Mouse (Mus musculus) kidney, postnatal 0 days (tissue): ENCODE data around the gene Tex2. TPM values are rescaled to one million over a fixed set of nuclear protein-coding genes. Genes with fewer than 3 reads are reported as not detected.

Experiments used
- ATAC-seq: fragments of 200-750 bp; cut with Nextera tagmentation; replicated peaks from 2 replicates; pipeline ENCODE4 v1.8.0; 2017; ENCODE audit warnings: low read depth, moderate number of reproducible peaks, moderate TSS enrichment, moderate library complexity; ENCODE audit not compliant: low FRiP score
- DNase-seq: peaks from one replicate; pipeline ENCODE4 v3.0.0-alpha.2; 2016; ENCODE audit warnings: low spot score
- H3K27ac ChIP-seq: fragments of 300-500 bp; sonication (generic); 2 replicates; pipeline ENCODE4 v1.5.1; 2014; ENCODE audit warnings: mild to moderate bottlenecking
- H3K27me3 ChIP-seq: fragments of 300-500 bp; sonication (generic); 2 replicates; pipeline ENCODE4 v1.6.1; 2014; ENCODE audit warnings: low read length, mixed read lengths; ENCODE audit not compliant: insufficient read depth
- H3K36me3 ChIP-seq: fragments of 300-500 bp; sonication (generic); 2 replicates; pipeline ENCODE4 v1.6.1; 2014; ENCODE audit warnings: low read length, mixed read lengths; ENCODE audit not compliant: insufficient read depth
- H3K4me1 ChIP-seq: fragments of 300-500 bp; sonication (generic); replicated peaks from 2 replicates; pipeline ENCODE4 v1.6.1; 2014; ENCODE audit warnings: antibody characterized with exemption, low read length, mixed read lengths; ENCODE audit not compliant: insufficient read depth
- H3K4me2 ChIP-seq: fragments of 300-500 bp; sonication (generic); 2 replicates; pipeline ENCODE4 v1.6.1; 2014; ENCODE audit warnings: mild to moderate bottlenecking, low read length, moderate library complexity, mixed read lengths
- H3K4me3 ChIP-seq: fragments of 300-500 bp; sonication (generic); replicated peaks from 2 replicates; pipeline ENCODE4 v1.5.1; 2014; ENCODE audit warnings: low read depth, low read length
- H3K9ac ChIP-seq: fragments of 300-500 bp; sonication (generic); 2 replicates; pipeline ENCODE4 v1.6.1; 2014; ENCODE audit warnings: low read depth, low read length
- H3K9me3 ChIP-seq: fragments of 300-500 bp; sonication (generic); replicated peaks from 2 replicates; pipeline ENCODE4 v1.6.1; 2016; ENCODE audit warnings: low read length, inconsistent platforms, mixed read lengths
- CTCF ChIP-seq: IDR thresholded peaks from 2 replicates; pipeline ENCODE4 v1.5.1; 2016; ENCODE audit warnings: antibody characterized with exemption, low read depth, mild to moderate bottlenecking, moderate library complexity
- WGBS: fragments of 180-500 bp; shearing (Covaris S2); extraction: QIAGEN DNeasy Blood & Tissue Kit; methylation state at CpG from one replicate; pipeline ENCODE4 v1.1.7; 2014; 5-methylcytosine and 5-hydroxymethylcytosine counted together
- polyA plus RNA-seq: library from polyadenylated mRNA; unstranded; fragments of >200 nt; fragmentation: Nextera tagmentation; extraction: Ambion mirVana; gene quantifications from 2 replicates; pipeline ENCODE4 v1.2.1, GENCODE M21; 2015

The Tex2 gene
- polyA plus RNA-seq, 1 experiment from 2014 or later: 8.4 TPM

- no peaks in the 10 kb centered on the region for H3K36me3 ChIP-seq
- no peak overlapping the region for H3K4me3 ChIP-seq
- no peak overlapping the region for H3K27ac ChIP-seq
- DNase-seq (peak; percentile 87), ATAC-seq (no peak)
- WGBS: 23% methylated on average over 13 of the region's 13 CpGs
- TF ChIP-seq CTCF: peak; percentile 92
- no peak overlapping the region for H3K9ac ChIP-seq
- H3K4me1 ChIP-seq: no peaks in the 10 kb centered on the region
- H3K9me3 ChIP-seq: no peaks in the 10 kb centered on the region
- no peak overlapping the region for H3K4me2 ChIP-seq
- H3K27me3 ChIP-seq: no peaks in the 10 kb centered on the region
Observed at GRCm38 (mm10) chr11:106648347-106648746, 35.1 kb upstream of the Tex2 start.

- Histone ChIP-seq H3K27me3 (no peaks in the 10 kb centered on the region), H3K4me3 (no peak overlapping the region), H3K4me1 (peaks cover 8% of the 10 kb centered on the region), H3K9ac (no peak overlapping the region), H3K9me3 (no peaks in the 10 kb centered on the region), H3K36me3 (no peaks in the 10 kb centered on the region), H3K4me2 (no peak overlapping the region), H3K27ac (no peak overlapping the region)
- TF ChIP-seq CTCF: no peak
- WGBS: 83% methylated on average over 8 of the region's 8 CpGs
- no peak for DNase-seq
- no peak for ATAC-seq
Observed at GRCm38 (mm10) chr11:106642966-106643637, 29.9 kb upstream of the Tex2 start.

GRCm38 (mm10) chr11:106641580-106641979 lies 28.4 kb upstream of the Tex2 start:
- no peak for ATAC-seq
- H3K9ac ChIP-seq: no peak overlapping the region
- H3K36me3 ChIP-seq: no peaks in the 10 kb centered on the region
- H3K4me3 ChIP-seq: no peak overlapping the region
- peaks cover 14% of the 10 kb centered on the region for H3K4me1 ChIP-seq
- H3K27ac ChIP-seq: no peak overlapping the region
- H3K4me2 ChIP-seq: no peak overlapping the region
- no peaks in the 10 kb centered on the region for H3K9me3 ChIP-seq
- 68% methylated on average over 1 of the region's 1 CpGs for WGBS
- no peak for DNase-seq
- TF ChIP-seq CTCF: no peak
- no peaks in the 10 kb centered on the region for H3K27me3 ChIP-seq

GRCm38 (mm10) chr11:106640059-106640458 lies 26.8 kb upstream of the Tex2 start:
- H3K36me3 ChIP-seq: no peaks in the 10 kb centered on the region
- DNase-seq: peak; percentile 54
- TF ChIP-seq CTCF: no peak
- H3K9me3 ChIP-seq: no peaks in the 10 kb centered on the region
- WGBS: 16% methylated on average over 7 of the region's 9 CpGs
- H3K9ac ChIP-seq: no peak overlapping the region
- peaks cover 14% of the 10 kb centered on the region for H3K4me1 ChIP-seq
- no peaks in the 10 kb centered on the region for H3K27me3 ChIP-seq
- no peak for ATAC-seq
- no peak overlapping the region for H3K27ac ChIP-seq
- no peak overlapping the region for H3K4me3 ChIP-seq
- no peak overlapping the region for H3K4me2 ChIP-seq

GRCm38 (mm10) chr11:106639356-106639692 lies 26.1 kb upstream of the Tex2 start:
- H3K4me3 ChIP-seq: no peak overlapping the region
- H3K27me3 ChIP-seq: no peaks in the 10 kb centered on the region
- H3K4me1 ChIP-seq: peaks cover 14% of the 10 kb centered on the region
- no peak for TF ChIP-seq CTCF
- H3K9me3 ChIP-seq: no peaks in the 10 kb centered on the region
- H3K27ac ChIP-seq: no peak overlapping the region
- H3K9ac ChIP-seq: no peak overlapping the region
- 29% methylated on average over 5 of the region's 5 CpGs for WGBS
- no peaks in the 10 kb centered on the region for H3K36me3 ChIP-seq
- no peak overlapping the region for H3K4me2 ChIP-seq
- no peak for DNase-seq
- ATAC-seq: no peak

- H3K9me3 ChIP-seq: no peaks in the 10 kb centered on the region
- H3K4me3 ChIP-seq: no peak overlapping the region
- no peak for DNase-seq
- WGBS: 51% methylated on average over 9 of the region's 9 CpGs
- no peaks in the 10 kb centered on the region for H3K36me3 ChIP-seq
- no peak overlapping the region for H3K27ac ChIP-seq
- no peaks in the 10 kb centered on the region for H3K27me3 ChIP-seq
- TF ChIP-seq CTCF: no peak
- H3K4me1 ChIP-seq: peaks cover 14% of the 10 kb centered on the region
- H3K4me2 ChIP-seq: no peak overlapping the region
- H3K9ac ChIP-seq: no peak overlapping the region
- ATAC-seq: no peak
Observed at GRCm38 (mm10) chr11:106638551-106639355, 25.5 kb upstream of the Tex2 start.
